Mouse (Mus musculus): Measurements from ENCODE around the gene Pnmal1. TPM values are rescaled to one million over a fixed set of nuclear protein-coding genes. Genes with fewer than 3 reads are reported as not detected.

Gene Pnmal1
- polyA plus RNA-seq, 1 experiment from 2014 or later: 37.0 TPM

DNA sequence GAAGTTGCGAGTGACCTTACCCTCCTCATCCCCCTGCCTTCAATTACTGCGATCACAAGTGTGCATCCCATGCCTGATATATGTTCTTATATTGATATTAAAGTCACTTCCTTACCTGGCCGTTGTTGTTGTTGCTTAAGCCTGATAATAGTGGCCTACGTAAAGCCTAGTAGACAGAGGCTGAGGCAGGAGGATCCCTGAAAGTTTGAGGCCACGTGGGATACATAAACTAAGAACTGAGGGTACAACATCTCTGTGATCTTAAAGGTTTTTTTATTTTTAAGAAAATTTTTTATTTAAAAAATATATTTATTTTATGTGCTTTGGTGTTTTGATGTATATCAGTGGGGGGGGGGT lies 33.0 kb downstream of the Pnmal1 start, which contains the start of gene Ccdc8:
Gene Ccdc8, plus strand, starts transcription at position 258 of the 357 bp plus-strand sequence.
- Histone ChIP-seq H3K9ac (peak within 1 kb of the TSS; percentile 73; the same call in 1 of the 2 replicates), H3K4me3 (peak within 1 kb of the TSS; percentile 40), H3K27ac (peak within 1 kb of the TSS; percentile 72), H3K4me2 (peak within 1 kb of the TSS; percentile 66), H3K36me3 (ENCODE audit: poor library complexity, severe bottlenecking) (0 out of 2 replicates have a peak, but pooled peaks cover 4% of the 10 kb centered on the region), H3K9me3 (replicated peaks) (no peaks in the 10 kb centered on the region), H3K27me3 (no peaks in the 10 kb centered on the region), H3K4me1 (peaks cover 78% of the 10 kb centered on the region)
- 96% methylated on average over 5 of the region's 5 CpGs for WGBS
- ATAC-seq: no peak

- H3K9ac ChIP-seq: peak overlapping the region; percentile 73
- peak overlapping the region; percentile 51 for H3K27ac ChIP-seq
- H3K36me3 ChIP-seq (ENCODE audit: poor library complexity, severe bottlenecking): 0 out of 2 replicates have a peak, but pooled peaks cover 8% of the 10 kb centered on the region
- no peaks in the 10 kb centered on the region for H3K27me3 ChIP-seq
- peak overlapping the region; percentile 66 for H3K4me2 ChIP-seq
- ATAC-seq: peak; percentile 86
- H3K4me3 ChIP-seq: peak overlapping the region; percentile 40
- WGBS: 2% methylated on average over 27 of the region's 27 CpGs
- H3K4me1 ChIP-seq: peaks cover 68% of the 10 kb centered on the region
- no peaks in the 10 kb centered on the region for H3K9me3 ChIP-seq (replicated peaks)
Observed at GRCm38 (mm10) chr7:16993651-16994399, 34.3 kb downstream of the Pnmal1 start.

DNA sequence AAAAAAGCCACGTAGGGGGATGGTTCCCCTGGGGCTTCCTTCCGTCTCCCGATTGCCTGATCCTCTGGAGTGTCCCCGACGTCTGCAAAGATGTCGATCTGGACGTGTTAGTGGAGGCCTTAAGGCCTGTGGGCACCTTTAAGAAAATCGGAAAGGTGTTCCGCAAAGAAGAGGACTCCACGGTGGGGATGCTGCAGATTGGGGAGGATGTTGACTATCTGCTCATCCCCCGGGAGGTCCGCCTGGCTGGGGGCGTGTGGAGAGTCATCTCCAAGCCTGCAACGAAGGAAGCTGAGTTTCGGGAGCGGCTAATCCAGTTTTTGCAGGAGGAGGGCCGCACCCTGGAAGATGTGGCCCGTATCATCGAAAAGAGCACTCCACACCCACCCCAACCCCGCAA lies 34.9 kb downstream of the Pnmal1 start:
- Histone ChIP-seq H3K4me2 (peak overlapping the region; percentile 66), H3K4me3 (peak overlapping the region; percentile 40), H3K4me1 (peaks cover 71% of the 10 kb centered on the region), H3K27ac (peak overlapping the region; percentile 51), H3K9me3 (replicated peaks) (no peaks in the 10 kb centered on the region), H3K9ac (peak overlapping the region; percentile 73), H3K36me3 (ENCODE audit: poor library complexity, severe bottlenecking) (0 out of 2 replicates have a peak, but pooled peaks cover 8% of the 10 kb centered on the region), H3K27me3 (no peaks in the 10 kb centered on the region)
- no peak for ATAC-seq
- WGBS: 5% methylated on average over 20 of the region's 20 CpGs

DNA sequence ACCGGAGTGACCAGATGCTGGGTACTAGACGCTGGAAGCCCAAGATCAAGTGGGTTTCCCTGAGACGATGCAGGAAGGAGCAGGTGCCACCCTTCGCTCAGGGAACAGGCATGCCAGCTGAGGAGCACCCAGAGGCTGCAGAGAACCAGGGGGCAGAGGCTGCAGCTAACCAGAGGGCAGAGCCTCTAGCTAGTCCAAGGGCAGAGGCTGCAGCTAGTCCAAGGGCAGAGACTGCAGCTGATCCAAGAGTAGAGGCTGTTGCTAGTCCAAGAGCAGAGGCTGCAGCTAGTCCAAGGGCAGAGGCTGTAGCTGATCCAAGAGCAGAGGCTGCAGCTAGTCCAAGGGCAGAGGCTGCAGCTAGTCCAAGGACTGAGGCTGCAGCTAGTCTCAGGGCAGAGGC lies 35.9 kb downstream of the Pnmal1 start:
- Histone ChIP-seq H3K4me1 (peaks cover 68% of the 10 kb centered on the region), H3K9ac (peak overlapping the region; percentile 73), H3K27me3 (no peaks in the 10 kb centered on the region), H3K4me3 (peak overlapping the region; percentile 40), H3K27ac (0 out of 2 replicates have a peak overlapping the region, but pooled peaks have one; percentile 31), H3K9me3 (replicated peaks) (no peaks in the 10 kb centered on the region), H3K36me3 (ENCODE audit: poor library complexity, severe bottlenecking) (0 out of 2 replicates have a peak, but pooled peaks cover 8% of the 10 kb centered on the region), H3K4me2 (peak overlapping the region; percentile 66)
- WGBS: 86% methylated on average over 4 of the region's 4 CpGs
- ATAC-seq: no peak

GRCm38 (mm10) chr7:16999233-16999632 lies 39.8 kb downstream of the Pnmal1 start:
- Histone ChIP-seq H3K4me1 (peaks cover 42% of the 10 kb centered on the region), H3K4me3 (no peak overlapping the region), H3K27me3 (no peaks in the 10 kb centered on the region), H3K4me2 (no peak overlapping the region), H3K27ac (no peak overlapping the region), H3K36me3 (ENCODE audit: poor library complexity, severe bottlenecking) (peaks cover 17% of the 10 kb centered on the region), H3K9ac (no peak overlapping the region), H3K9me3 (replicated peaks) (no peaks in the 10 kb centered on the region)
- peak; percentile 9; the same call in 1 of the 2 replicates for ATAC-seq
- 72% methylated on average over 4 of the region's 4 CpGs for WGBS

GRCm38 (mm10) chr7:16999650-17000049 lies 40.2 kb downstream of the Pnmal1 start:
- H3K4me2 ChIP-seq: no peak overlapping the region
- no peak for ATAC-seq
- H3K27me3 ChIP-seq: no peaks in the 10 kb centered on the region
- H3K4me3 ChIP-seq: no peak overlapping the region
- no peaks in the 10 kb centered on the region for H3K9me3 ChIP-seq (replicated peaks)
- peaks cover 21% of the 10 kb centered on the region for H3K36me3 ChIP-seq (ENCODE audit: poor library complexity, severe bottlenecking)
- H3K4me1 ChIP-seq: peaks cover 38% of the 10 kb centered on the region
- 20% methylated on average over 4 of the region's 4 CpGs for WGBS
- H3K27ac ChIP-seq: no peak overlapping the region
- no peak overlapping the region for H3K9ac ChIP-seq

DNA sequence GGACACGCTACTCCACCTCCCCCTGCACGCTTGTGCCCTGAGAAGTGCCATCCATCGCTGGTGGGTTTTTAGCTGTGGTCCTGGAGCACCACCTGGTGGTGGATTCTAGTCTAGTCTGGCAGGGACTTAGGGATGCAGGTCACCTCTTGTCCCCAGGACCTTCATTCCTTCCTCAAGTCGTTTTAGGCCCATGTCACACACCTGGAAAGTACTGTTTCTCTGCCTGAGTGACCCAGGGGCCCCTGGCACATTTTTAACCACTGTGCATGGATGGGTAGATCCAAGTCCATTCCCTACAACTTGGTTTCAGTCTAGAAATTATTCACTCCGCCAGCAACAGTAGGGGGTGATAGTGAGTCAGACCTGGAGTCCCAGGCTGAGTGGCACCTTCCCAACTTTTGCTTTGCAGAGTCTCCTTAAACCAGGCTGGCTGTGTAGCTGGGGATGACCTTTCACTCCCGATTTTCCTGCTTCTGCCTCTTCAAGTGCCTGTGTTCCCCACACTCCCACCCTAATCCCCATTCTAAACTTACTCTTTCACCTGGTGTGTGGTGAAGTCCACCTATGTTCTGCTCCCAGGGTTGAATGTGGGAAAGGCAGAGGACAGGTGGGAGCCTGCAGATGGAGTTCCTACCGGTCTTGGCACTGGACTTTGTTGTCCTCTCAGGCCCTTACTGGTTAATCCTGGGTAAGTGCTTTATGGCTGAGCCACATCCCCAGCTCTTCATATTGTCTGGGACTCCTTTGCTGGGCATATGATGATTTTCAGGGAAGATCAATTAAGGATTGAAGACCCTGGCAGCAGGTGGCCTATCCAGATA lies 43.1 kb downstream of the Pnmal1 start:
- no peak overlapping the region for H3K27ac ChIP-seq
- 10% methylated on average over 7 of the region's 7 CpGs for WGBS

GRCm38 (mm10) chr7:17003230-17003960 lies 43.9 kb downstream of the Pnmal1 start:
- H3K9ac ChIP-seq: no peak overlapping the region
- no peak for ATAC-seq
- no peaks in the 10 kb centered on the region for H3K27me3 ChIP-seq
- H3K4me1 ChIP-seq: peaks cover 10% of the 10 kb centered on the region; the same call in 1 of the 2 replicates
- 88% methylated on average over 7 of the region's 7 CpGs for WGBS
- H3K36me3 ChIP-seq (ENCODE audit: poor library complexity, severe bottlenecking): peaks cover 51% of the 10 kb centered on the region
- no peak overlapping the region for H3K4me3 ChIP-seq
- H3K27ac ChIP-seq: no peak overlapping the region
- no peak overlapping the region for H3K4me2 ChIP-seq
- H3K9me3 ChIP-seq (replicated peaks): no peaks in the 10 kb centered on the region

More for the DNA sequence above, 43.1 kb downstream of the Pnmal1 start:
- Histone ChIP-seq H3K36me3 (ENCODE audit: poor library complexity, severe bottlenecking) (peaks cover 44% of the 10 kb centered on the region), H3K9me3 (replicated peaks) (no peaks in the 10 kb centered on the region), H3K27me3 (no peaks in the 10 kb centered on the region), H3K9ac (0 out of 2 replicates have a peak overlapping the region, but pooled peaks have one; percentile 21), H3K4me3 (no peak overlapping the region), H3K4me1 (peaks cover 11% of the 10 kb centered on the region; the same call in 1 of the 2 replicates), H3K4me2 (no peak overlapping the region)
- peak; percentile 76 for ATAC-seq

- 85% methylated on average over 7 of the region's 7 CpGs for WGBS
- peaks cover 64% of the 10 kb centered on the region for H3K36me3 ChIP-seq (ENCODE audit: poor library complexity, severe bottlenecking)
- ATAC-seq: no peak
Observed at GRCm38 (mm10) chr7:17004716-17005115, 45.2 kb downstream of the Pnmal1 start.

GRCm38 (mm10) chr7:17007300-17007699 lies 47.8 kb downstream of the Pnmal1 start:
- no peaks in the 10 kb centered on the region for H3K9me3 ChIP-seq (replicated peaks)
- no peak overlapping the region for H3K4me3 ChIP-seq
- H3K4me1 ChIP-seq: no peaks in the 10 kb centered on the region
- no peak overlapping the region for H3K9ac ChIP-seq
- WGBS: 91% methylated on average over 4 of the region's 4 CpGs
- no peak for ATAC-seq
- H3K4me2 ChIP-seq: no peak overlapping the region
- no peak overlapping the region for H3K27ac ChIP-seq
- peaks cover 90% of the 10 kb centered on the region for H3K36me3 ChIP-seq (ENCODE audit: poor library complexity, severe bottlenecking)
- H3K27me3 ChIP-seq: no peaks in the 10 kb centered on the region

More at GRCm38 (mm10) chr7:17004716-17005115, 45.2 kb downstream of the Pnmal1 start:
- Histone ChIP-seq H3K27me3 (no peaks in the 10 kb centered on the region), H3K4me2 (no peak overlapping the region), H3K27ac (no peak overlapping the region), H3K9me3 (replicated peaks) (no peaks in the 10 kb centered on the region), H3K4me3 (no peak overlapping the region), H3K9ac (no peak overlapping the region), H3K4me1 (peaks cover 5% of the 10 kb centered on the region; the same call in 1 of the 2 replicates)

DNA sequence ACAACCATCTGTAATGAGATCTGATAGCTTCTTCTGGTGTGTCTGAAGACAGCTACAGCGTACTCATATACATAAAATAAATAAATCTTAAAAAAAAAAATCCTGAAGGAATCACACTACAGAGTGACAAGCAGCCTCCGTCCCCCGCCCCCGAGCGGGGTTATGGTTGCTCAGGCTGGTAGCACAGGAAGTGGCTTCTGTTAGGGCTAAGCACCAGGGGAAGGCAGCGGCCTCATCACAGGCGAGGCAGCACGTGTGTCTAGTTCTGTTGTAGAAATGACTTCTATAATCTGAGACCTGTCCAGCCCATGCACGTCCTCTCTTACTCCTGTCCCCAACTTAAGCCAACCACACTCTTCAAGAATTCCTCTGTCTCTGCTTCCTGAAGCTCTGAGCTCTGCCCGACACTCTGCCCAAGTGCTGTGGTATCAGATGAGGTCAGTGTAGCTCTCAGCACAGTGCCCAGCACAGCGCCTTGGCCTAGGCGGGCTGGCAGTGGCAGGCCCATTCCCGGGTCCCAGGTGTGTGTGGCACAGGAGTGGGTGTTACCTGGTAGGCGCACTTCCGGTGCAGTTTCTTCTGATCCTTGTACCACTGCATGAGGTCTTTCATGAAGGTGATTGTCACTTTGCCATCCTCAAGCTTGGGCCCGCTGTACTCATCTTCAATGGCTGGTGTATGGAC lies 50.0 kb downstream of the Pnmal1 start:
- 97% methylated on average over 16 of the region's 16 CpGs for WGBS
- Histone ChIP-seq H3K4me3 (no peak overlapping the region), H3K36me3 (ENCODE audit: poor library complexity, severe bottlenecking) (peaks cover 100% of the 10 kb centered on the region), H3K9me3 (replicated peaks) (no peaks in the 10 kb centered on the region), H3K27ac (no peak overlapping the region), H3K27me3 (no peaks in the 10 kb centered on the region), H3K4me2 (no peak overlapping the region), H3K4me1 (no peaks in the 10 kb centered on the region), H3K9ac (no peak overlapping the region)
- ATAC-seq: no peak
